Mouse (Mus musculus): ENCODE results near the gene Rassf7. TPM values are rescaled to one million over a fixed set of nuclear protein-coding genes. Genes with fewer than 3 reads are reported as not detected.

Gene Rassf7
- 48.3 TPM for polyA plus RNA-seq (2021)

DNA sequence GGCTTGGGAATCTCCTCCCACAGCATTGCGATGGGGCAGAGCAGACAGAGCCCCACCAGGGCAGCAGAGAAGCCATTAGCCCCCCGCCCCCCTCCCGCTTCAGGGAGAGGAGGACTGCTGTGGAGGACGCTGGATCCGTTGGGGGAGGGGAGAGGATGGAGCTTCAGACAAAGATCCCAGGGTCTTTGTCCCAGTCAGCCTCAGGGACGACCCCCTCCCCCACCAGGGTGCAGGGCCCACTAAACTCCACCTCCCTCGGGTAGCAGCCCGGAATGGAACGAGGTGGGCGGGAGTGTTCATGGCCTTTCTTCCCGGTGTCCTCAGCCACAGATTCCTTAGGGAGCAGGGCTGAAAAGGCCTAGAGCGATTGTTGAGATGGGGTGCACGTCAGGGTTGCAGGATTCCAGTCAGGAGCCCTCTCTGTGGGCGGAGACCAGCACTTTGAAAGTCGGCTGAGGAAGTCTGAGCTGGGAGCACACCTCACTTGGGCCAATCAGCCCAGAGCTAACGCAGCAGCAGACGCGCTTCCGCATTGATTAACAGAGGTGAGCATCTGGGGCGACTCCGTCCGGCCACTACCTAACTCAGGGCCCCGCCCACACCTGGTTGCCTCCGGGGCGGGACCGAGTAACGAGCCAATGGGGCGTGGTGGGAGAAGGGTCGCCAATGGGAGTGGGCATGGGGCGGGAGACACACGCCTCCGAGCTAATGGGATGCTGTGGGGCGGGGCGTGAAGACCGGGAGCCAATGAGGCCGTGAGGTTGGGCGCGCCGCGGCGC is at the start of gene Rassf7:
Gene Rassf7, plus strand, starts transcription at position 760 of the 779 bp plus-strand sequence.
- CTCF ChIA-PET: interaction anchor here (2.4 kb wide), 1 partner anchor 15 kb away, joined by 8 read pairs; no protein-coding TSS in a partner anchor
- in situ Hi-C loops (cut with MboI; ENCODE audit: low pct_unique_long_range_greater_than_20kb): no loop called here

DNA sequence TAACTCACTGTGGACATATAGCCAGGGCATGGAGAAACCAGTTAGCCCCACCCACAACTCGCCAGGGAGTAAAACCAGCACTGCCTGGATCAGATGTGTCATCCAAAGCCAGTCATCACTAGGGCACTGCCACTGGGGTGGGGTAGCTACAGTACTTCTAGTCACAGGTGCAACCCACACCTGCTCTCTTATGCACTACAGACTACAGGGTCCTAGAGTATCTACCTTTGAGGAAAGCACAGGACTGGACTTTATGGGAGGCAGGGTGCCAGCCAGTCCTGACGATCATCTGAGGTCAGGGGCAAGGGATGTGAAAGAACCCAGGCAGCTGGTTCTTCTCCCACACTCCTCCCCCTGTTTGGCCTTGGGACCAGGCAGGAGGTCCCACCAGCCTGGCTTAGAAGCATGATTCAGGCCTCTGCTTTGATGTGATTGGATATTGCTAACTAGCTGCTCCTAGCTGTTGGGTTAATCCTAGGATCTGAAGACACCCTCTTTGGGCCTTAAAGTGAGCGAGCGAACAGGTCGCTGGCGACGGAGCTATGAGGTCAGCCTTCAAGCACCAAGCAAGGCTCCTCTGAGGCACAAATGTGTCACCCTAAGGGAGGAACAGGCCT is 47.7 kb upstream of the Rassf7 start:
- in situ Hi-C loops (cut with MboI; ENCODE audit: low pct_unique_long_range_greater_than_20kb): loop anchor here (25.0 kb wide), 1 partner anchor 1056 kb away; the partner anchor contains the start of genes Echs1, Fuom and Paox
- DNase-seq (ENCODE audit: low read depth, low spot score) (peak; percentile 42), ATAC-seq (peak; percentile 64)
- no peaks in the 10 kb centered on the region for H3K27me3 ChIP-seq
- CTCF ChIA-PET: interaction anchor here (0.7 kb wide), 1 partner anchor 8 kb away, joined by 3 read pairs; no protein-coding TSS in a partner anchor
- POLR2A ChIA-PET: interaction anchor here (1.3 kb wide), 1 partner anchor 25 kb away, joined by 3 read pairs; the partner anchor contains the start of gene Hras
- TF ChIP-seq CTCF (IDR thresholded peaks at IDR 0.05): no peak

More for the DNA sequence above, at the start of gene Rassf7:
- no peaks in the 10 kb centered on the region for H3K27me3 ChIP-seq
- POLR2A ChIA-PET: interaction anchor here (2.2 kb wide), 1 partner anchor 20 kb away, joined by 14 read pairs; the partner anchor contains the start of genes Hras and Lrrc56
- ATAC-seq (peak; percentile 87), DNase-seq (ENCODE audit: low read depth, low spot score) (no peak)
- TF ChIP-seq CTCF (IDR thresholded peaks at IDR 0.05): no peak

DNA sequence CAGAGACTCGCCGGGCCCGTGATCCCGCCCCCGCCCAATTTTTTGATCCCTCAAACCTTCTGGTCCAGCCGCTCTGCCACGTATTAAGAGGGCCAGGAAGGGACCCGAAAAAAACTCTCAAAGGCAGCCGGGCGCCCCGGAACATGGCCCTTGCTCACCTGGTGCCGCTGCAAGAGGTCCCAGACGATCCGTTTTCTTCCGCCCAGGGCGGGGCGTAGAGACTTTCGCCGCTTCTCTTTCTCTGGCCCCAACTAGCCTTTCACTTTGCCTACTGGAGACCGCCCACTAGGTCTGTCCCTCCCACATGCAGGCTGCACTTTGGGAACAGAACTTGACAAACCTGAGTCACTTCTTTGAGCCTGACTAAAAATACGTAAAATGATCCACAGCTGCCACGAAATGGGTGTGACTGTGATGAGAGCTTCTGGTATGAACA is 47.1 kb upstream of the Rassf7 start:
- no peak for DNase-seq (ENCODE audit: low read depth, low spot score)
- no peaks in the 10 kb centered on the region for H3K27me3 ChIP-seq
- CTCF ChIA-PET: interaction anchor here (0.7 kb wide), 1 partner anchor 8 kb away, joined by 3 read pairs; no protein-coding TSS in a partner anchor
- POLR2A ChIA-PET: no interaction called here
- in situ Hi-C loops (cut with MboI; ENCODE audit: low pct_unique_long_range_greater_than_20kb): loop anchor here (25.0 kb wide), 1 partner anchor 1056 kb away; the partner anchor contains the start of genes Echs1, Fuom and Paox
- no peak for TF ChIP-seq CTCF (IDR thresholded peaks at IDR 0.05)
- peak; percentile 56 for ATAC-seq

DNA sequence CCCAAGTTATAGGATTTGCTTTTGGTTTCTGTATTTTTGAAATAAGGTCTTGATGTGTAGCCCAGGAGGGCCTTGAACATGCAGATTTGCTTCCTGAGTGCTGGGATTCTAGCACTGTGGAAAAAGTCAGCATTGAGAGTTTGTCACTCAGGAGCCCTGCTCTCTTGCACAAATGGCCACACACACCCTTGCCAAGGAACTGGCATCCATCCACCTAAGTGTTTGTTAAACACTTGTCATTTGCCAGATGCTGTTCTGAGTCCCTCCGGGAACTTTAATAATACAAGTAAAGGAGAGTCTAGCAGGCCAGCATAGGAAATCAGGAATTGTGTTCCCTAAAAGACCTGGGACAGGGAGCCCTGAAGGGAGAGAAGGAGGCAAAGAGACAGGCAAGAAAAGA is 46.4 kb upstream of the Rassf7 start:
- ChIA-PET POLR2A (no interaction called here), CTCF (no interaction called here)

DNA sequence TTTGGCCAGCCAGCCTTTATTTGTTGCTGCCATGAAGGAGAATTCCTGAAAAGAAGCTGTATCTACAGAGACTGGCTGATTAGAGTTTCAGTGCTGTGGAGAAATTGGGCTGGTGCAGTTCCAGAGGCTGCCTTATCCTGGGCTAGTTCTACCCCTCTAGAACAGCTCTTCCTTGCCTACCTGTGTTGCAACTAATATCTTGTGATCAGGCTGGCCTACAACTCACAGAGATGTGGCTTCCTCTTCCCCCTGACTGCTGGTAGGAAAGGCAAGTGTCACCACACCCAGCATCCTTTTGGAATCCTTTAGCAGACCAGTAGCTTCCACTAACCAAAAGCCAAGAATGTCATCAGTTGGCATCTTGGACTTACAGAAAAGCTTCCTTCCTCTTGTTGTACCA is 45.8 kb upstream of the Rassf7 start:
- TF ChIP-seq CTCF (IDR thresholded peaks at IDR 0.05): no peak
- CTCF ChIA-PET: no interaction called here
- ATAC-seq (no peak), DNase-seq (ENCODE audit: low read depth, low spot score) (no peak)
- no peaks in the 10 kb centered on the region for H3K27me3 ChIP-seq
- in situ Hi-C loops (cut with MboI; ENCODE audit: low pct_unique_long_range_greater_than_20kb): loop anchor here (10.0 to 25.0 kb wide), 3 partner anchors 115 to 1058 kb away; partner anchors contain the start of genes Echs1, Fuom, Odf3 and Paox
- POLR2A ChIA-PET: no interaction called here

More for the DNA sequence above, 46.4 kb upstream of the Rassf7 start:
- DNase-seq (ENCODE audit: low read depth, low spot score) (no peak), ATAC-seq (no peak)
- no peaks in the 10 kb centered on the region for H3K27me3 ChIP-seq
- no peak for TF ChIP-seq CTCF (IDR thresholded peaks at IDR 0.05)
- in situ Hi-C loops (cut with MboI; ENCODE audit: low pct_unique_long_range_greater_than_20kb): loop anchor here (25.0 kb wide), 1 partner anchor 1057 kb away; the partner anchor contains the start of genes Echs1, Fuom and Paox

DNA sequence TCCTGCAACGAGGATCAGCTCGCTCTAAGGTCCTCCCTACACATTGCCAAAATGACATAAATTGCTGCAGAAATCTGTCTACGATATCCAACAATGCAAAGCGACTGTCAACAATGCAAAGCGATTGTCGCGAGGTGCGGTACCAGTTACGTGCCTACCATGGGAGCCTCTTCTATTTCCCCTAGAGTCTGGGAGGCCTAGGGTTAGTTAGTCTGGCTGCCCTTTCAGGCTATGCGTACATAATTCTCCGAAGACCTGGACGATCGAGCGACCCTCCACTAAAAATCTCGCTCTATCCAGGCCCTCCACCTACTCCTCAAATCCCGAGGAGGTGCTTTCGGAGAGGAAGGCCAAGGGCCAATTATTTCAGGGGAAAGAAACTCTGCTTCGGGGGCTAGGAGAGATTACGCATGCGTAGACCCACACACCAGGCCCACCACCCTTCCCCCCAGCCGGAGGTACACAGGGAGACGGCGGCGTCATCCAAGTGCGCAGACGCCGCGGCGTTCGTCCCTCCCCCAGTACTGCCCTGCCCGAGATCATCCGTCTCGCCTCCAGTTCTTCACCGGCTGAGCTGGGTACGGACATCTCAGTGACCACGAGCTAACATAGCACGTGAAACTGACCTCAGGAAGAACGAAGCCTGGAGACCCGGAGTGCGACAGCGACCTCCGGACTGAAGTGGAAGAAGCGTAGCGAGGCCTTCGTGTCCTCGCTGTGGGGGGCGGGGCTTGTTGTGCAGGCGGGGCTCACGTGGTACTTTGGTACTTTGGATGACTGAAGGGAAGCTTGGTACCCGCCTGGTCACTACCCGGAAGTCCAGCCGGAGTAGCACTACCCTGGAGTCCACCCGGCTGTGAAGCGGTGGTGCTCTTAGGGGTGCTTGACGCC is 43.3 kb upstream of the Rassf7 start, which contains the start of gene Rnh1:
Gene Rnh1, minus strand, starts transcription at position 742 of the 891 bp plus-strand sequence.
- POLR2A ChIA-PET: no interaction called here
- DNase-seq (ENCODE audit: low read depth, low spot score) (peak; percentile 62), ATAC-seq (peak; percentile 35)
- CTCF ChIA-PET: interaction anchor here (1.4 kb wide), 1 partner anchor 102 kb away, joined by 4 read pairs; no protein-coding TSS in a partner anchor
- no peak for TF ChIP-seq CTCF (IDR thresholded peaks at IDR 0.05)
- no peaks in the 10 kb centered on the region for H3K27me3 ChIP-seq
- in situ Hi-C loops (cut with MboI; ENCODE audit: low pct_unique_long_range_greater_than_20kb): loop anchor here (10.0 to 25.0 kb wide), 3 partner anchors 118 to 1060 kb away; partner anchors contain the start of genes Echs1, Fuom, Odf3 and Paox

DNA sequence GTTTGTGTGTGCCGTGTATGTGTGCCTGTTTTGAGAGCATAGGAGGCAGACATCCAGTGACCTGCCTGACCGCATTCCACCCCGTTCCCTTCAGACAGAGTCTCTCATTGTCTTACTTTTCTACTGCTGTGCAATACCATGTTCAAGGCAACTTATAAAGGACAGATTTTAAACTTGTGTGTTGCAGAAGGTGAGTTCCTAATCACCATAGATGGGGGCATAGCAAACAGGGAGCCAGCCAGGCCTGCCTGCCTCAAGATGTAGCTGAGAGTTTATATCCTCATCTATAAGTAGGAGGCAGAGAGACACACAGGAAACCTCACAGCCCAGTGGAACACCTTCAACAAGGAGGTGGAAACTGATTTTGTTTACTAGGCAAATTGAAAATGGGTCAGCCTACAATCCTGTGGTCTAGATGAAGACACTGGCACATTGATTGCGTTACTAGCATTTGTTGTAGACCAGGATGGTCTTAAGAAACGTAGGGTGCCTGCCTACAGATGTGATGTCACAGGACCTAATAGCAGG is 42.3 kb upstream of the Rassf7 start:
- in situ Hi-C loops (cut with MboI; ENCODE audit: low pct_unique_long_range_greater_than_20kb): loop anchor here (10.0 to 25.0 kb wide), 3 partner anchors 119 to 1061 kb away; partner anchors contain the start of genes Echs1, Fuom, Odf3 and Paox
- H3K27me3 ChIP-seq: no peaks in the 10 kb centered on the region
- ChIA-PET CTCF (interaction anchor here (1.4 kb wide), 1 partner anchor 103 kb away, joined by 4 read pairs; no protein-coding TSS in a partner anchor), POLR2A (no interaction called here)
- TF ChIP-seq CTCF (IDR thresholded peaks at IDR 0.05): no peak
- DNase-seq (ENCODE audit: low read depth, low spot score) (no peak), ATAC-seq (no peak)

DNA sequence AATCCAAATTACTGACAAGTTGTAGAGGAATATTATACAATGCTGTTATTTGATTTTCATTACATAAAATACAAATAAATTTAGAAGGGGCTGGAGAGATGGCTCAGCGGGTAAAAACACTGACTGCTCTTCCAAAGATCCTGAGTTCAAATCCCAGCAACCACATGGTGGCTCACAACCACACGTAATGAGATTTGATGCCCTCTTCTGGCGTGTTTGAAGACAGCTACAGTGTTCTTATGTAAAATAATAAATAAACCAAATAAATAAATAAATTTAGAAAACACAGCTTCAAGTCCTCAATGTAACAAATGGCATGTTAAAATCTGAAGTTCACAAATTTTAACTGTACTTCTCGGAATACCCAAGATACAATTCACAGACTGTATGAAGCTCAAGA is 40.6 kb upstream of the Rassf7 start:
- H3K27me3 ChIP-seq: no peaks in the 10 kb centered on the region
- in situ Hi-C loops (cut with MboI; ENCODE audit: low pct_unique_long_range_greater_than_20kb): loop anchor here (5.0 to 10.0 kb wide), 3 partner anchors 120 to 330 kb away; partner anchors contain the start of genes Gm45717, Ifitm2, Odf3 and Scgb1c1
- POLR2A ChIA-PET: no interaction called here
- no peak for TF ChIP-seq CTCF (IDR thresholded peaks at IDR 0.05)
- DNase-seq (ENCODE audit: low read depth, low spot score) (no peak), ATAC-seq (no peak)
- CTCF ChIA-PET: interaction anchor here (1.5 to 1.6 kb wide), 3 partner anchors 17 to 216 kb away, joined by 3 to 6 read pairs (median 4); no protein-coding TSS in a partner anchor

DNA sequence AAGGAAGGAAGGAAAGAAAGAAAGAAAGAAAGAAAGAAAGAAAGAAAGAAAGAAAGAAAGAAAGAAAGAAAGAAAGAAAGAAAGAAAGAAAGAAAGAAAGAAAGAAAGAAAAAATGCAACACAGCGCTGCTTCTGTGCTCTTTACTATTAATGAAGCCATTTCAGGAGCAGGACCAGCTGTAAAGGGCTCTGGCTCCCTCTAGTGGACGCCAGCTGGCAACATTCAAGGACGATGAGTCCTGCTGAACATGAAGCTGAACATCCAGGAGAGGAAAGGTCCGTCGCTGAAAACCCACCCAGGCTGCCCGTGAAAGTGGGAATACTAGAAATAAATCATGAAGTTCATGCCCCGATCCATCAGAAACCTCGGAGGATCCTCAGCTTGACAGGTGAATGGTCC is 39.5 kb upstream of the Rassf7 start:
- no peaks in the 10 kb centered on the region for H3K27me3 ChIP-seq
- ChIA-PET CTCF (interaction anchor here (0.7 to 2.0 kb wide), 14 partner anchors 8 to 216 kb away, joined by 3 to 10 read pairs (median 4); no protein-coding TSS in a partner anchor), POLR2A (interaction anchor here (0.5 to 0.6 kb wide), 2 partner anchors 18 to 26 kb away, joined by 3 to 4 read pairs; no protein-coding TSS in a partner anchor)
- ATAC-seq (no peak), DNase-seq (ENCODE audit: low read depth, low spot score) (no peak)
- peak; percentile 91 for TF ChIP-seq CTCF (IDR thresholded peaks at IDR 0.05)
- in situ Hi-C loops (cut with MboI; ENCODE audit: low pct_unique_long_range_greater_than_20kb): loop anchor here (5.0 to 10.0 kb wide), 3 partner anchors 121 to 331 kb away; partner anchors contain the start of genes Gm45717, Ifitm2, Odf3 and Scgb1c1

Measured in Patski (cell line).